Mouse (Mus musculus): ENCODE data around the gene Fam181a.

GRCm38 (mm10) chr12:103322801-103323200 is 12.0 kb downstream of the Fam181a start:
- TF ChIP-seq EP300 (IDR thresholded peaks at IDR 0.05; ENCODE audit: insufficient read depth, low read depth, low read length) (no peak), POLR2A (IDR thresholded peaks at IDR 0.05; ENCODE audit: insufficient read depth, low read length) (no peak), CTCF (IDR thresholded peaks at IDR 0.05; ENCODE audit: low read depth, low read length) (peak; percentile 63)
